In genomic region chr9:96705576-96706285, GRCm38 (mm10) we compare ENCODE assay signal across 8 mouse cellular contexts. TPM values are rescaled to one million over a fixed set of nuclear protein-coding genes. Genes with fewer than 3 reads are reported as not detected.
DNase-seq lines count a peak whose midpoint lies in the region; ATAC-seq lines count a peak whose summit lies in the region.

No protein-coding gene starts in this region.

- no peaks in the 10 kb centered on the region for H3K27me3 ChIP-seq in embryonic facial prominence, embryonic 15.5 days
- no peaks in the 10 kb centered on the region for H3K27me3 ChIP-seq in heart, embryonic 14.5 days (ENCODE audit: control insufficient read depth, insufficient read depth, low read length)
- no peaks in the 10 kb centered on the region for H3K27me3 ChIP-seq in kidney, embryonic 16.5 days (ENCODE audit: insufficient read depth, low read length)

- ATAC-seq in embryonic facial prominence, embryonic 15.5 days (ENCODE audit: insufficient number of reproducible peaks, low FRiP score, low TSS enrichment, low read depth): no peak
- ATAC-seq in heart, embryonic 14.5 days (ENCODE audit: insufficient number of reproducible peaks, insufficient read depth, low FRiP score, low read depth): peak; percentile 82
- ATAC-seq in kidney, embryonic 16.5 days (ENCODE audit: low FRiP score, low TSS enrichment): peak; percentile 99

- peaks cover 11% of the 10 kb centered on the region for H3K4me1 ChIP-seq in embryonic facial prominence, embryonic 15.5 days
- peaks cover 30 to 52% of the 10 kb centered on the region in 2 experiments for H3K4me1 ChIP-seq in heart, embryonic 14.5 days (ENCODE audit: control insufficient read depth in 2 of 2, insufficient read depth in 2 of 2, low read length in 2 of 2)
- H3K4me1 ChIP-seq in kidney, embryonic 16.5 days (ENCODE audit: insufficient read depth, low read length): peaks cover 23% of the 10 kb centered on the region

- H3K4me3 ChIP-seq in embryonic facial prominence, embryonic 15.5 days (replicated peaks): no peak overlapping the region
- H3K4me3 ChIP-seq in heart, embryonic 14.5 days (ENCODE audit: control insufficient read depth in 1 of 2, insufficient read depth in 1 of 2, low read depth in 1 of 2, low read length in 2 of 2): no peak overlapping the region
- no peak overlapping the region for H3K4me3 ChIP-seq in kidney, embryonic 16.5 days (ENCODE audit: low read length)
- H3K4me3 ChIP-seq in macrophage (ENCODE audit: inconsistent target): no peak overlapping the region

- no peaks in the 10 kb centered on the region for H3K36me3 ChIP-seq in embryonic facial prominence, embryonic 15.5 days
- H3K36me3 ChIP-seq in heart, embryonic 14.5 days (ENCODE audit: control insufficient read depth, insufficient read depth, low read length): peaks cover 36% of the 10 kb centered on the region
- H3K36me3 ChIP-seq in kidney, embryonic 16.5 days (ENCODE audit: insufficient read depth, low read length): 0 out of 2 replicates have a peak, but pooled peaks cover 7% of the 10 kb centered on the region
- no peaks in the 10 kb centered on the region for H3K36me3 ChIP-seq in macrophage (ENCODE audit: inconsistent target)

- 25% methylated on average over 11 of the region's 11 CpGs for WGBS in embryonic facial prominence, embryonic 15.5 days
- WGBS in heart, embryonic 14.5 days: 14% methylated on average over 11 of the region's 11 CpGs
- 17% methylated on average over 11 of the region's 11 CpGs for WGBS in kidney, embryonic 16.5 days
- 30% methylated on average over 11 of the region's 11 CpGs for WGBS in macrophage (ENCODE audit: missing documents)

- no peak overlapping the region for H3K9ac ChIP-seq in embryonic facial prominence, embryonic 15.5 days
- H3K9ac ChIP-seq in heart, embryonic 14.5 days (ENCODE audit: low read length): peak overlapping the region; percentile 70
- peak overlapping the region; percentile 55 for H3K9ac ChIP-seq in kidney, embryonic 16.5 days (replicated peaks; ENCODE audit: low read length)

- peaks cover 97% of the 10 kb centered on the region for H3K79me2 ChIP-seq in macrophage (ENCODE audit: inconsistent target)

- H3K27ac ChIP-seq in embryonic facial prominence, embryonic 15.5 days (replicated peaks): peak overlapping the region; percentile 69
- peak overlapping the region; percentile 93 to 96 for H3K27ac ChIP-seq in heart, embryonic 14.5 days (replicated peaks in 1 of 2; ENCODE audit: control insufficient read depth in 1 of 2, insufficient read depth in 1 of 2, low read depth in 2 of 2, low read length in 2 of 2)
- H3K27ac ChIP-seq in kidney, embryonic 16.5 days (ENCODE audit: low read length): peak overlapping the region; percentile 95
- H3K27ac ChIP-seq in macrophage: peak overlapping the region; percentile 82

- H3K9me3 ChIP-seq in embryonic facial prominence, embryonic 15.5 days (replicated peaks): no peaks in the 10 kb centered on the region
- no peaks in the 10 kb centered on the region for H3K9me3 ChIP-seq in heart, embryonic 14.5 days (ENCODE audit: control insufficient read depth, low read length)
- H3K9me3 ChIP-seq in kidney, embryonic 16.5 days (ENCODE audit: low read length): no peaks in the 10 kb centered on the region

- DNase-seq in spleen, postnatal 36 days (ENCODE audit: low spot score in 2 of 2): peak; percentile 50 to 56
- DNase-seq in spleen, postnatal 14 days (ENCODE audit: low spot score in 2 of 2): no peak
- DNase-seq in skeletal muscle tissue, adult 2 months (ENCODE audit: low read depth, low spot score): peak; percentile 88
- DNase-seq in left cerebral cortex, adult 8-10 months (ENCODE audit: low spot score in 2 of 2): no peak

- H3K4me2 ChIP-seq in embryonic facial prominence, embryonic 15.5 days (replicated peaks): peak overlapping the region; percentile 8; the same call in 1 of the 2 replicates
- peak overlapping the region; percentile 37 for H3K4me2 ChIP-seq in heart, embryonic 14.5 days (ENCODE audit: low read length)
- peak overlapping the region; percentile 8; the same call in 1 of the 2 replicates for H3K4me2 ChIP-seq in kidney, embryonic 16.5 days (replicated peaks; ENCODE audit: low read depth, low read length)

RNA-seq across cellular contexts. Expression of gene Zbtb38, which starts 46.9 kb away (rescaled TPM):
- polyA plus RNA-seq in embryonic facial prominence, embryonic 15.5 days (2015; fragmentation: Nextera tagmentation; extraction: Ambion mirVana): 21.2 and 22.1 TPM in 2 replicates
- polyA plus RNA-seq in heart, embryonic 14.5 days (2014; fragmentation: Nextera tagmentation; extraction: Ambion mirVana): 32.9 and 34.2 TPM in 2 replicates
- 22.1 and 24.8 TPM in 2 replicates for polyA plus RNA-seq in kidney, embryonic 16.5 days (2015; fragmentation: Nextera tagmentation; extraction: Ambion mirVana)
- 10 to 100 TPM in 25 of 26 experiments, 1 to 10 TPM in 1; 9.3 to 58.6 (median 22.7) TPM for total RNA-seq in macrophage (2018; cell fraction: chromatin; rRNA removed)
- total RNA-seq in macrophage (2018; cell fraction: cytosol; rRNA removed): 10 to 100 TPM; 12.6 to 50.5 (median 23.2) TPM
- 10 to 100 TPM; 14.7 to 57.0 (median 26.5) TPM for total RNA-seq in macrophage (2018; cell fraction: nucleus; rRNA removed)
- 11.3 to 18.9 TPM (median 18.6 TPM) in 3 replicates for polyA plus RNA-seq in macrophage (2018)
- 10 to 100 TPM; 57.7 to 67.6 (median 63.7) TPM for total RNA-seq in left cerebral cortex, adult 8-10 months (2022)

Comparison
In these comparisons a context has a peak if more than half of its experiments do, and no peak if none do; other contexts are left out.
1. DNase-seq: peak in spleen, postnatal 36 days (2 of 2) and skeletal muscle tissue, adult 2 months (single experiment); none in spleen, postnatal 14 days (0 of 2) and left cerebral cortex, adult 8-10 months (0 of 2).
2. Peak in every context shown above with its lines, with median percentiles within 50 percentile points of each other: H3K27ac ChIP-seq and H3K4me2 ChIP-seq.